Mouse (Mus musculus): ENCODE data around the gene Ttc24.

DNA sequence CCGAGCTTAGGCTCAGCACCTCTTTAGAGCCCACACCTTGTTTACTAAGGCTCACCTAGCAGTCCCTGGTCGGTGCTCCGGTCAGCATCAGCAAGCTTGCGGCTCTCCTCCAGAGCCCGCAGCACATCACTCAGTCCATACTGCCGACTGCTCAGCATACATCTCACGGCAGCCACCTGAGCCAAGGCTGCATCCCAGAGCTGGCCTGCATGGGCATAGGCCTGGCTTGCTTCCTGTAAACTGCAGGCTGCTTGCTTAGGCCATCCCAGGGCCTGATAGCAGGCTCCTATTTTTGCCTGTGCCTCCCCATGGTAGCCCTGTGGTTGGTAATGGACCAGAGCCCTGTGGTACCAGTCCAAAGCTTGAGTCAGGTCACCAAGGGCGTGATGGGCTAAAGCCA is 3.3 kb downstream of the Ttc24 start:
- TF ChIP-seq CTCF (conservative IDR thresholded peaks at IDR 0.05; ENCODE audit: insufficient read depth, insufficient read length, low read depth, low read length) (no peak), POLR2A (IDR thresholded peaks at IDR 0.05; ENCODE audit: low read depth, low read length) (no peak)
